ENCODE assay signal across 15 mouse cellular contexts in the genomic region with DNA sequence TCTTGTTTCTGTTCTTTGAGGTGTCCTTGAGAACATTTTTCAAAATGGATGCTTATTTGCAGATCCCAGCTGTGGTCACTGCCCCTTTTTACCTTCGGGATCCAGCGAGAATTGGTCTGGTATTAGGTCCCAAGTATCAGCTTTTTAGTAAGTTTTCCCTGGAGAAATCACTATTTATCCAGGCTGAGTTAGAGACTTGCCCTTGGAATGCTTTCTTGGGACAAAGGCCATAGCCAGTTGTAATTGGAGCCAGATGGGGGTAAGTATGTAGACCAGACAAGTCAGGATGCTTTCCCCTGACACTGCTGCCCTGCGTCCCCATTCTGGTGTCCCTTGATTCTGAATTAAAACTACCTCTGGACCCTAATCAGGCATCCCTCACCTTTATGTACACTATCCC.
"Had no signal": no experiment of that assay in that cellular context is flagged by ENCODE, and none has a peak within 500 bp of the region (broad histone marks: within the 10 kb centered on the region; RNA-seq: fewer than 3 reads in every experiment).

No protein-coding gene starts in this region.

- H3K9ac ChIP-seq: kidney, embryonic 15.5 days; liver, embryonic 15.5 days; midbrain, embryonic 12.5 days had no signal

- H3K4me2 ChIP-seq: kidney, embryonic 15.5 days; liver, embryonic 11.5 days; liver, embryonic 15.5 days; midbrain, embryonic 12.5 days had no signal

- H3K36me3 ChIP-seq: kidney, embryonic 15.5 days; limb, embryonic 10.5 days; liver, embryonic 15.5 days; midbrain, embryonic 12.5 days had no signal

- H3K27me3 ChIP-seq: kidney, embryonic 15.5 days; liver, embryonic 15.5 days; megakaryocyte, embryonic 14.5 days; midbrain, embryonic 12.5 days had no signal

- H3K27ac ChIP-seq: kidney, embryonic 15.5 days; limb, embryonic 10.5 days; liver, embryonic 15.5 days; macrophage; midbrain, embryonic 12.5 days had no signal

- H3K4me1 ChIP-seq: kidney, embryonic 15.5 days; limb, embryonic 10.5 days; liver, embryonic 15.5 days; megakaryocyte, embryonic 14.5 days; midbrain, embryonic 12.5 days had no signal

- DNase-seq: kidney, adult 2 months; kidney, postnatal 25 days; lung, adult 2 months; right cerebral cortex, adult 18-20 months; right cerebral cortex, postnatal 25 days; thymus, postnatal 4 days had no signal

- H3K9me3 ChIP-seq: kidney, embryonic 15.5 days; limb, embryonic 10.5 days; liver, embryonic 15.5 days; megakaryocyte, embryonic 14.5 days; midbrain, embryonic 12.5 days had no signal

- ATAC-seq: lung, postnatal 0 days; midbrain, embryonic 16.5 days had no signal

- H3K4me3 ChIP-seq: kidney, embryonic 15.5 days; limb, embryonic 10.5 days; liver, embryonic 15.5 days; megakaryocyte, embryonic 14.5 days; midbrain, embryonic 12.5 days had no signal
